Mouse (Mus musculus) mature B cell (primary cell): ENCODE results near the gene Pcsk6.

ENCODE experiments used
- in situ Hi-C: fragments of 300-500 bp; cut with MboI; formaldehyde crosslinking; loops from 2 replicates; pipeline ENCODE4 v1.14.3; 2019

Gene Pcsk6

DNA sequence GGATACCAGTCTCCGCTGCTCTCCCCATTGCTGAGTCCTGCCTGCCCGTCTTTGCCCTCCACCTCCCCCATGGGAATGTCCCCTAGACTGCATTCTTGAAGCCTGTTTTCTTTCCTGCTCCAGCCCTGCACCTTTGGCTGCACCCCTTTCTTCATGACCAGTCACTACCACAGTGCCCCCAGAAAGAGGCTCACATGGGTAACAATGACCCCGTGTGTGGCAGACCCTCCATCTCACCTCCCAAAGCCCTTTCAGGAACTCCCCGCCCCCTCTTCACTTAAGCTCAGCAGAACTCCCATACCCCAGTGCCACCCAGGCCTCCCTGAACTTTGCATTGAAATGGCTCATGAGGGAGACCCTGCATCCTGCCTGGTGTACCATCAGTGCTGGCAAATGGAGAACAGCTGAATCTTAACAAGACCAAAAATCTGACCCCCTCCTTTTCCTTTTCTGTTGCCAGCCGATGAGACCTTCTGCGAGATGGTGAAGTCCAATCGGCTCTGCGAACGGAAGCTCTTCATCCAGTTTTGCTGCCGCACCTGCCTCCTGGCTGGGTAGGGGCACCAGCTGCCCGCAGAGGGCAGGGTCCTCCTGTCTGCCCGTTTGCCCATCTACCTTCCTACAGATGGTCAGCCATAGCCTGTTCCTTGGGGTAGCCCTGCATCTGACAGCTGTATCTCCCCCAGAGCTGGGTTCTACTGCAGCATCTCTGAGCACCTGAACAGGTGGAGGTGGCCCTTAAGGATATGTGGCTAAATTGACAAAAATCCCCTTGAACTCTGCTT, 187.1 kb downstream of the Pcsk6 start:
- in situ Hi-C loops = no loop called here

- in situ Hi-C loops = loop anchor here (25.0 kb wide), 2 partner anchors 367 to 1667 kb away; partner anchors contain the start of genes Mcee, Mphosph10 and Tm2d3
Measured at GRCm38 (mm10) chr7:66053946-66054483, 192.5 kb downstream of the Pcsk6 start.

DNA sequence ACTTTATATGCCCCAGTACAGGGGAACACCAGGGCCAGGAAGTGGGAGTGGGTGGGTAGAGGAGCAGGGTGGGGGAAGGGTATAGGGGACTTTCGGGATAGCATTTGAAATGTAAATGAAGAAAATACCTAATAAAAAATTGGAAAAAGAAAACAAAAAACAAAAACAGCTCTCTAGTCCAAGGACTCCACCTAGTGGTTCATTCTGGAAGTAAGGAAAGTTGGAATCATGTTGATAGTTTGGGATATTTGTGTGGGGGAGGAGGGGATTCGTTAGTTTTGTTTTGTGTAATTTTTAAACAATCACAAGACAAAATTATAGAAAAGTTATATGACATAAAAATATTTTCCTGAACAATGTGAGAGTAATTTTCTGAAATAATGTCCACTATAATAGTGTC, 193.8 kb downstream of the Pcsk6 start:
- in situ Hi-C loops = loop anchor here (25.0 kb wide), 2 partner anchors 368 to 1668 kb away; partner anchors contain the start of genes Mcee, Mphosph10 and Tm2d3

GRCm38 (mm10) chr7:66058703-66059102, 197.2 kb downstream of the Pcsk6 start, which contains the start of gene Snrpa1:
TSS of gene Snrpa1 (plus strand) at chr7:66059003.
- in situ Hi-C loops = loop anchor here (25.0 kb wide), 2 partner anchors 371 to 1671 kb away; partner anchors contain the start of genes Mcee, Mphosph10 and Tm2d3

- in situ Hi-C loops = loop anchor here (25.0 kb wide), 2 partner anchors 373 to 1673 kb away; partner anchors contain the start of genes Mcee, Mphosph10 and Tm2d3
Measured at GRCm38 (mm10) chr7:66060066-66060956, 198.8 kb downstream of the Pcsk6 start.

DNA sequence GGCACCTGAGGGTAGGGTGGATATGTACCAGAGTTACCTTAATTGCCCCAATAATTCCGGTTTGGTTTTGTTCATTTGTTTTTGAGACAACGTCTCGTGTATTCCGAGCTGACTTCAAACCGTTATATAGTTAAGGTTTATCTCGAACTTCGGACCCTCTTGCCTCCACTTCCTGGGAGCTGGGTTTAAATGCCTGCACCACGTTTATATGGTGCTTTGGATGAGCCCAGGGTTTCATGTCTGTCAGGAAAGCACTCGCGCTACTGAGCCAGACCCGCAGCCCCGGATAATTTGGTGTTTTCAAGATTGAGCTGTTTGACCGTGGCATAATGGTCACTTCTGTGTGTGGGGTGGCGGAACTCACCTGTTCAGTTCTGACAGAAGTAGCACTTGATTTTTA, 199.5 kb downstream of the Pcsk6 start:
- in situ Hi-C loops = loop anchor here (25.0 kb wide), 2 partner anchors 374 to 1674 kb away; partner anchors contain the start of genes Mcee, Mphosph10 and Tm2d3

DNA sequence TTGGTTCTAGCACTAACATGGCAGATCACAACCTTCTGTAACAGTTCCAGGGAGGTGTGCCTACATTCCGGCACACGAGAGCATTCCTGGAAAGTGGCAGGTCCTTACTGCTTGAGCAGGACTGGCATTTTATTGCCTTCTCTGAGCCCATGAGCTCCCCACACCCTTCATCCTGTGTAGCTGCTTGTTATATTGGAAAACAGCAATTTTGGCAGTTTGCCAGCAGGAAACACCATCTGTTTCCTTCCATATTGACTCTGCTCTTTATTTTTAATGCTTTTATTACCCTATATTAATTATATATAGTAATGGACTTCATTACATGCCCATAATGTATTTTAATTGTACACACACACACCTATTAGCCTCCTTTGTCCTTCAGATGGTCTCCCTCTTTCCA, 214.9 kb downstream of the Pcsk6 start:
- in situ Hi-C loops = loop anchor here (25.0 kb wide), 1 partner anchor 611 kb away; the partner anchor contains the start of genes Asb7 and Lins1

DNA sequence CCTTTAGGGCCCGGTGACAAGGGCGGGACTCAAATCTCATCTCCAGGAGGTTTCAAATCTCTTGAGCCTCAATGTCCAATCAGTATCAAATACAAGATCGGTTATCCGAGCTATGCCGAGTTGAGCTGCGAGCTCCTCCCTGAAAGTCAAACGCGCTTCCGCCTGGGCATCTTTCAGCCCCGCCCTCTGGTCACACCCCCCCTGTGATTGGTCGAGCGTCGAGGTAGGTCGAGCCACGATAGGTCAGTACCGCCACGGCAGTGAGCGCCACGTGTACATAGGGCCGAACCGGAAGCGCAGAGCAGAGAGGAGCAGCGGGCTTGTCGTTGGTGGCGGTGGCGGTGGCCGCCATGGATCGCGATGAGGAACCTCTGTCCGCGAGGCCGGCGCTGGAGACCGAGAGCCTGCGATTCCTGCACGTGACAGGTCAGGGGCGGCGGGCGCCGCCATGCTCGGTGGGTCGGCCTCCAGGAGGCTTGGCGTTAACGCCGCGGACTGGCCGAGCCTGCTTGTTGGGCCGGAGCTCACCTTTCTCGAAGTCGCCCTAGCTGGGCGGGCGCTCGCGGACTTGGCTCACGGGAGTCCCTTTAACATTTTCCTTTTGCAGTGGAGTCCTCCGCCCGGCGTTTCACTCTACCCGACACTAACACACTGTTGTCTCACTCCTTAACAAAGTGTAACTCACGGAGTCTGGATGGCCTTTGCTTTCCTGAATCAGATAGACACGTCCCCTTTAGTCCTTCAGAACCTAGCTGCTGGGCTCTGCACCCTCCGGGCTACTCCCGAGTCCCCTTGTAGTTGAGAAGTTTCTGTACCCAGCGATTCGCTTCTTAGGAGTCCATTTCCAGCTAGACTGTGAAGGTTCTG, 218.1 kb downstream of the Pcsk6 start, which contains the start of gene Selenos:
Gene Selenos, plus strand, starts transcription at position 286 of the 867 bp plus-strand sequence.
- in situ Hi-C loops = loop anchor here (25.0 kb wide), 1 partner anchor 608 kb away; the partner anchor contains the start of genes Asb7 and Lins1

DNA sequence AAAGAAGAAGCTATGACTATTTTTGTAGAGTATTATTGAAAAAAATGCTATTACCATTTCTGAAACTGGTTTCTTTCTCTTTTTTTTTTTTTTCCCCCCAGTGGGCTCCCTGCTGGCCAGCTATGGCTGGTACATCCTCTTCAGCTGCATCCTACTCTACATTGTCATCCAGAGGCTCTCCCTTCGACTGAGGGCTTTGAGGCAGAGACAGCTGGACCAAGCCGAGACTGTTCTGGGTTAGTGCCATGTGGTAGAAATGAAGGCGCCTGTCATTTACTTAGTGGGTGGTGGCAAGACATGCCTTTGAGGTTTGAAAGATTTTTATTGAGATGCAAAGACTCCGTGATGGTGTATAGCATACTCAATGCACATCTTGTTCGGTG, 218.7 kb downstream of the Pcsk6 start:
- in situ Hi-C loops = loop anchor here (25.0 kb wide), 1 partner anchor 607 kb away; the partner anchor contains the start of genes Asb7 and Lins1

GRCm38 (mm10) chr7:66083757-66084156, 222.2 kb downstream of the Pcsk6 start:
- in situ Hi-C loops = loop anchor here (25.0 kb wide), 1 partner anchor 604 kb away; the partner anchor contains the start of genes Asb7 and Lins1

GRCm38 (mm10) chr7:66084546-66084945, 223.0 kb downstream of the Pcsk6 start:
- in situ Hi-C loops = loop anchor here (25.0 kb wide), 1 partner anchor 603 kb away; the partner anchor contains the start of genes Asb7 and Lins1

DNA sequence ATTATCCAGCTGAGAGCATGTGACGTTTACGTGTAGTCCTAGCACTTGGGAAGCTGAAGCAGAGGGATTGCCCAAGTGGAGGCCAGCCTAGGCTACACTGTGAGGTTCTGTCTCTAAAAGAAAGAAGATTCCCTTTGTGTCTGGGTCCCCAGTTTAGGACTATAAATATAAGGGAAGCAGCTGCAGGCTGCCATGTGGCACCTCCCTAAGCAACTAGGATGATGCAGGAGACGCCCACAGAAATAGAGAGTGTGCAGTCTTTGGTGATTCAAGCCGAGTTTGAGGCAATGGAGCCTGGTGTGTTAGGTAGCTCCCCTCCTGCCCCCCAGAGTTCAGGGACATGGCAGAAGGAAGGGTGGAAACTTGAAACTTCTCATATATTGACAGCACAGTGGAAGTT, 226.1 kb downstream of the Pcsk6 start:
- in situ Hi-C loops = loop anchor here (25.0 kb wide), 1 partner anchor 600 kb away; the partner anchor contains the start of genes Asb7 and Lins1

GRCm38 (mm10) chr7:66088077-66088476, 226.5 kb downstream of the Pcsk6 start:
- in situ Hi-C loops = loop anchor here (25.0 kb wide), 1 partner anchor 599 kb away; the partner anchor contains the start of genes Asb7 and Lins1

DNA sequence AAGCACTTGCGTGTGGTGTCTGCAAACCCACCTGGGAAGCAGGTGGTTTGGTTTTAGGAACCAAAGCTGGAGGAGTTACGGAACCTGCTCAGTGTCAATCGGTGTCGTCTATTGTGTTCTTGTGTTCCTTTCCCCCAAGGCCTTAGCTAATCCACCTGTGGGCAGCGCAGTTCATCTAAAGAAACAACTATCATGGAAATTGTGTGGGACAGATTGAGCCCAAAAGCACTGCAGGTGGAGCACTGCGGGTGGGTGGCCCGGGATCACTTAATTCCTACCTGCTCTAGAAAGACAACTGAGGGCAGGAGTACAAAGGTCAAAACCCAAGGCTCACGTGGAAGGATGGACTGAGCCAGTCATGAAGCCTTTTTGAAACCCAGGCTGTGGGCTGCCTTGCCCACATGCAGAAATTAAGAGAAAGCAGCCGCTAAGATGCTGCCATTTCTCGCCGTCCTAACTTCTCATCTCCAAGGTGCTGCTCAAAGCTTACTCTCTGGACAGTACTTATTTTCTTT, 229.2 kb downstream of the Pcsk6 start:
- in situ Hi-C loops = loop anchor here (25.0 kb wide), 1 partner anchor 597 kb away; the partner anchor contains the start of genes Asb7 and Lins1

- in situ Hi-C loops = loop anchor here (25.0 kb wide), 1 partner anchor 596 kb away; the partner anchor contains the start of genes Asb7 and Lins1
Measured at GRCm38 (mm10) chr7:66091553-66091952, 230.0 kb downstream of the Pcsk6 start.

DNA sequence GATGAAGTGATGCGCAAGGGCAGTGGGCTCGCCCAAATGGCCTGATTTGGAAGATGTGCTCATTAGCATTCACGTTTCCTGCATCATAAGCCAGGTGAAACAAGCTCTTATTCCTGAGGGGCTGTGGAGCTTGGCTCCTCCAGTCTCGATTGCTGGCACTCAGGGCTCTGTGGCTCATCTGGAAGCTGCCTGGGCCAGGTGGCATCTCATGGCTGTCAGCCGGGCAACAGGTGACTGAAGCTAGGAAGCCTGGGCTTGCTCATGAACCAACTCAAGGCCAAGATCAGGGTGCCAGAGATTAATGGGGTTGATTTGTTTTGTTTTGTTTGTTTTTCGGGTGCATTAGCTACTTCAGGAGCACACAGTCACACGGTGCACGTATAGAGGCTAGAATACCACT, 231.1 kb downstream of the Pcsk6 start:
- in situ Hi-C loops = loop anchor here (25.0 kb wide), 1 partner anchor 595 kb away; the partner anchor contains the start of genes Asb7 and Lins1

GRCm38 (mm10) chr7:66094141-66094540, 232.6 kb downstream of the Pcsk6 start:
- in situ Hi-C loops = loop anchor here (25.0 kb wide), 1 partner anchor 593 kb away; the partner anchor contains the start of genes Asb7 and Lins1

DNA sequence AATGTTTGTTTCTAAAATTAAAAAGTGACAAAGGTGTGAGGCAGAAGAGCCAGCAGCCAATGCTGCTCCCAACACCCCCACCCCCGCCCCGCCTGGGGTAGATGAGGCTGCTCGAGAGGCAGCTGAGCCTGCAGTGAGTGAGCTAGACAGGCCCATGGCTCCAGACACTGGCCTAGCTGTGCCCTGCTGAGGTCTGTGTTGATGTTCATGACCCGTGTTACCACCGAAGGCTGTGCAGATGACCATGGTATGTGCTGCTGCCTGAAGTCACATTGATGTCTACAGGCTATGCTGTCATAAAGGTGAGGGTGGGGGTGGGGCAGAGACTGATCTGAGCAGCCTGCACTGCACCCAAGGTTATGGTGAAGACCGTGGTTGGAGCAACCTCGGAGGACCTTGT, 237.3 kb downstream of the Pcsk6 start:
- in situ Hi-C loops = loop anchor here (25.0 kb wide), 1 partner anchor 588 kb away; the partner anchor contains the start of genes Asb7 and Lins1
